Mouse (Mus musculus) regulatory T cell (primary cell): ENCODE data around the gene Vmac.

ENCODE experiments used
- in situ Hi-C: fragments of 300-600 bp; cut with MboI, MseI; formaldehyde crosslinking; loops from one replicate; pipeline ENCODE4 v1.15.1; 2025; ENCODE audit warnings: high pct_unique_total_duplicates

The Vmac gene

GRCm38 (mm10) chr17:56717363-56718058 is at the start of gene Vmac, which contains the start of gene Ndufa11:
Vmac (minus strand) TSS chr17:56718022.
Ndufa11 (plus strand) TSS chr17:56717767.
- in situ Hi-C loops: no loop called here

GRCm38 (mm10) chr17:56766631-56767405 is 49.0 kb upstream of the Vmac start:
- in situ Hi-C loops: no loop called here

GRCm38 (mm10) chr17:56765431-56765830 is 47.6 kb upstream of the Vmac start:
- in situ Hi-C loops: no loop called here

- in situ Hi-C loops: no loop called here
These were observed 46.9 kb upstream of the Vmac start, which contains the start of gene Dus3l for GRCm38 (mm10) chr17:56764474-56765354. Dus3l (plus strand) TSS chr17:56764757.

- in situ Hi-C loops: no loop called here
These were observed 46.0 kb upstream of the Vmac start for GRCm38 (mm10) chr17:56763741-56764250.

GRCm38 (mm10) chr17:56762769-56763731 is 45.2 kb upstream of the Vmac start:
- in situ Hi-C loops: no loop called here

- in situ Hi-C loops: no loop called here
These were observed 44.2 kb upstream of the Vmac start for GRCm38 (mm10) chr17:56761991-56762410.

GRCm38 (mm10) chr17:56761077-56761476 is 43.3 kb upstream of the Vmac start:
- in situ Hi-C loops: no loop called here

GRCm38 (mm10) chr17:56759261-56759660 is 41.4 kb upstream of the Vmac start:
- in situ Hi-C loops: no loop called here

GRCm38 (mm10) chr17:56758132-56758531 is 40.3 kb upstream of the Vmac start:
- in situ Hi-C loops: no loop called here

- in situ Hi-C loops: no loop called here
These were observed 39.7 kb upstream of the Vmac start, which contains the start of gene Nrtn for GRCm38 (mm10) chr17:56757416-56758123. Nrtn (minus strand) TSS chr17:56757530.

- in situ Hi-C loops: no loop called here
These were observed 39.0 kb upstream of the Vmac start for GRCm38 (mm10) chr17:56756703-56757399.

GRCm38 (mm10) chr17:56754271-56755185 is 36.7 kb upstream of the Vmac start:
- in situ Hi-C loops: no loop called here

GRCm38 (mm10) chr17:56753452-56753851 is 35.6 kb upstream of the Vmac start:
- in situ Hi-C loops: no loop called here

GRCm38 (mm10) chr17:56751404-56752072 is 33.7 kb upstream of the Vmac start:
- in situ Hi-C loops: no loop called here

- in situ Hi-C loops: no loop called here
These were observed 26.4 kb upstream of the Vmac start for GRCm38 (mm10) chr17:56744173-56744572.

GRCm38 (mm10) chr17:56740788-56741160 is 23.0 kb upstream of the Vmac start:
- in situ Hi-C loops: no loop called here
